Mouse (Mus musculus) intestine, embryonic 15.5 days (tissue): ENCODE data around the gene Zfp870. TPM values are rescaled to one million over a fixed set of nuclear protein-coding genes. Genes with fewer than 3 reads are reported as not detected.
A peak's percentile ranks its signal among the peaks of the same experiment; 100 is the strongest.
"Not testable (repeated sequence)": the region's sequence is repeated elsewhere in the genome, so short reads cannot be mapped to it uniquely, and the experiment has no call there.

Experiments used
- ATAC-seq: fragments of 200-750 bp; cut with Nextera tagmentation; 2 replicates; pipeline ENCODE4 v1.8.0; 2017; ENCODE audit warnings: moderate TSS enrichment, moderate library complexity
- H3K27ac ChIP-seq: fragments of 300-500 bp; sonication (generic); 2 replicates; pipeline ENCODE4 v1.5.1; 2015; ENCODE audit warnings: mild to moderate bottlenecking, inconsistent platforms
- H3K27me3 ChIP-seq: fragments of 300-500 bp; sonication (generic); replicated peaks from 2 replicates; pipeline ENCODE4 v1.6.1; 2015; ENCODE audit warnings: inconsistent platforms
- H3K36me3 ChIP-seq: fragments of 300-500 bp; sonication (generic); 2 replicates; pipeline ENCODE4 v1.6.1; 2015; ENCODE audit warnings: inconsistent platforms
- H3K4me1 ChIP-seq: fragments of 300-500 bp; sonication (generic); replicated peaks from 2 replicates; pipeline ENCODE4 v1.6.1; 2015; ENCODE audit warnings: inconsistent platforms
- H3K4me2 ChIP-seq: fragments of 300-500 bp; sonication (generic); replicated peaks from 2 replicates; pipeline ENCODE4 v1.6.1; 2015; ENCODE audit warnings: mild to moderate bottlenecking, inconsistent platforms
- H3K4me3 ChIP-seq: fragments of 300-500 bp; sonication (generic); replicated peaks from 2 replicates; pipeline ENCODE4 v1.5.1; 2015; ENCODE audit warnings: inconsistent platforms
- H3K9ac ChIP-seq: fragments of 300-500 bp; sonication (generic); 2 replicates; pipeline ENCODE4 v1.6.1; 2015; ENCODE audit warnings: inconsistent platforms
- H3K9me3 ChIP-seq: fragments of 300-500 bp; sonication (generic); 2 replicates; pipeline ENCODE4 v1.6.1; 2016; ENCODE audit warnings: inconsistent platforms
- WGBS: fragments of 180-500 bp; shearing (Covaris S2); methylation state at CpG from one replicate; pipeline ENCODE4 v1.1.7; 2015; 5-methylcytosine and 5-hydroxymethylcytosine counted together
- polyA plus RNA-seq: library from polyadenylated mRNA; unstranded; fragments of >200 nt; fragmentation: Nextera tagmentation; extraction: Ambion mirVana; gene quantifications from 2 replicates; pipeline ENCODE4 v1.2.1, GENCODE M21; 2015

Gene Zfp870
- polyA plus RNA-seq, 1 experiment from 2014 or later = 6.9 TPM

GRCm38 (mm10) chr17:32901751-32902525, 10.5 kb upstream of the Zfp870 start:
- Histone ChIP-seq H3K4me3 (no peak overlapping the region), H3K27ac (no peak overlapping the region), H3K4me2 (no peak overlapping the region), H3K4me1 (0 out of 2 replicates have a peak, but pooled peaks cover 3% of the 10 kb centered on the region), H3K36me3 (no peaks in the 10 kb centered on the region), H3K9ac (no peak overlapping the region), H3K9me3 (no peaks in the 10 kb centered on the region), H3K27me3 (no peaks in the 10 kb centered on the region)
- WGBS = 63% methylated on average over 1 of the region's 1 CpGs
- no peak for ATAC-seq

- WGBS = 86% methylated on average over 4 of the region's 4 CpGs
- H3K9ac ChIP-seq = no peak overlapping the region
- no peaks in the 10 kb centered on the region for H3K9me3 ChIP-seq
- H3K4me3 ChIP-seq = no peak overlapping the region
- no peaks in the 10 kb centered on the region for H3K36me3 ChIP-seq
- no peak overlapping the region for H3K4me2 ChIP-seq
- no peak overlapping the region for H3K27ac ChIP-seq
- H3K4me1 ChIP-seq = peaks cover 3% of the 10 kb centered on the region
- no peak for ATAC-seq
- H3K27me3 ChIP-seq = no peaks in the 10 kb centered on the region
These were observed 4.0 kb upstream of the Zfp870 start for GRCm38 (mm10) chr17:32895421-32895820.

- Histone ChIP-seq H3K27ac (no peak overlapping the region), H3K4me3 (no peak overlapping the region), H3K4me1 (peaks cover 7% of the 10 kb centered on the region), H3K36me3 (no peaks in the 10 kb centered on the region), H3K9me3 (no peaks in the 10 kb centered on the region), H3K4me2 (no peak overlapping the region), H3K27me3 (no peaks in the 10 kb centered on the region), H3K9ac (no peak overlapping the region)
- no peak for ATAC-seq
- 88% methylated on average over 3 of the region's 3 CpGs for WGBS
These were observed 2.5 kb upstream of the Zfp870 start for GRCm38 (mm10) chr17:32893901-32894300.

GRCm38 (mm10) chr17:32890852-32891238, 597 bp downstream of the Zfp870 start:
- no peaks in the 10 kb centered on the region for H3K27me3 ChIP-seq
- peak; percentile 25 for ATAC-seq
- H3K4me2 ChIP-seq = peak overlapping the region; percentile 59
- H3K4me1 ChIP-seq = peaks cover 7% of the 10 kb centered on the region
- no peaks in the 10 kb centered on the region for H3K36me3 ChIP-seq
- H3K9ac ChIP-seq = peak overlapping the region; percentile 56
- no peaks in the 10 kb centered on the region for H3K9me3 ChIP-seq
- H3K27ac ChIP-seq = peak overlapping the region; percentile 87
- peak overlapping the region; percentile 70 for H3K4me3 ChIP-seq
- WGBS = under 1% methylated on average over 11 of the region's 11 CpGs

- H3K4me3 ChIP-seq = no peak overlapping the region
- no peak overlapping the region for H3K27ac ChIP-seq
- 91% methylated on average over 6 of the region's 6 CpGs for WGBS
These were observed 1.8 kb downstream of the Zfp870 start for GRCm38 (mm10) chr17:32889611-32890010.

GRCm38 (mm10) chr17:32880320-32881218, 10.9 kb downstream of the Zfp870 start:
- H3K27me3 ChIP-seq = no peaks in the 10 kb centered on the region
- ATAC-seq = no peak
- H3K4me3 ChIP-seq = no peak overlapping the region
- 0 out of 2 replicates have a peak, but pooled peaks cover 9% of the 10 kb centered on the region for H3K36me3 ChIP-seq
- no peaks in the 10 kb centered on the region for H3K4me1 ChIP-seq
- 89% methylated on average over 14 of the region's 14 CpGs for WGBS
- H3K27ac ChIP-seq = no peak overlapping the region
- no peak overlapping the region for H3K9ac ChIP-seq
- no peak overlapping the region for H3K4me2 ChIP-seq
- no peaks in the 10 kb centered on the region for H3K9me3 ChIP-seq

More at GRCm38 (mm10) chr17:32889611-32890010, 1.8 kb downstream of the Zfp870 start:
- Histone ChIP-seq H3K27me3 (no peaks in the 10 kb centered on the region), H3K4me2 (no peak overlapping the region), H3K9ac (no peak overlapping the region), H3K9me3 (no peaks in the 10 kb centered on the region), H3K4me1 (peaks cover 7% of the 10 kb centered on the region), H3K36me3 (no peaks in the 10 kb centered on the region)
- no peak for ATAC-seq

GRCm38 (mm10) chr17:32878773-32879172, 12.7 kb downstream of the Zfp870 start:
- ATAC-seq = peak; percentile 30; the same call in 1 of the 2 replicates
- H3K4me2 ChIP-seq = peak overlapping the region; percentile 56
- H3K4me1 ChIP-seq = no peaks in the 10 kb centered on the region
- H3K4me3 ChIP-seq = no peak overlapping the region
- 85% methylated on average over 11 of the region's 11 CpGs for WGBS
- no peaks in the 10 kb centered on the region for H3K9me3 ChIP-seq
- no peak overlapping the region for H3K27ac ChIP-seq
- 0 out of 2 replicates have a peak, but pooled peaks cover 9% of the 10 kb centered on the region for H3K36me3 ChIP-seq
- H3K27me3 ChIP-seq = no peaks in the 10 kb centered on the region
- H3K9ac ChIP-seq = no peak overlapping the region

GRCm38 (mm10) chr17:32877471-32878171, 13.8 kb downstream of the Zfp870 start:
- ATAC-seq = peak; percentile 92
- Histone ChIP-seq H3K4me2 (peak overlapping the region; percentile 56), H3K36me3 (0 out of 2 replicates have a peak, but pooled peaks cover 4% of the 10 kb centered on the region), H3K4me3 (peak overlapping the region; percentile 24), H3K9ac (peak overlapping the region; percentile 40), H3K9me3 (no peaks in the 10 kb centered on the region), H3K27ac (peak overlapping the region; percentile 58), H3K27me3 (no peaks in the 10 kb centered on the region), H3K4me1 (no peaks in the 10 kb centered on the region)
- 8% methylated on average over 22 of the region's 22 CpGs for WGBS

- H3K9me3 ChIP-seq = no peaks in the 10 kb centered on the region
- H3K4me3 ChIP-seq = no peak overlapping the region
- no peak overlapping the region for H3K9ac ChIP-seq
- no peak overlapping the region for H3K27ac ChIP-seq
- no peak overlapping the region for H3K4me2 ChIP-seq
- WGBS = 58% methylated on average over 5 of the region's 5 CpGs
- no peaks in the 10 kb centered on the region for H3K36me3 ChIP-seq
- no peaks in the 10 kb centered on the region for H3K4me1 ChIP-seq
- no peak for ATAC-seq
- no peaks in the 10 kb centered on the region for H3K27me3 ChIP-seq
These were observed 18.7 kb downstream of the Zfp870 start for GRCm38 (mm10) chr17:32872696-32873095.

GRCm38 (mm10) chr17:32872091-32872490, 19.4 kb downstream of the Zfp870 start:
- Histone ChIP-seq H3K27me3 (no peaks in the 10 kb centered on the region), H3K4me2 (no peak overlapping the region), H3K9ac (no peak overlapping the region), H3K4me1 (no peaks in the 10 kb centered on the region), H3K9me3 (no peaks in the 10 kb centered on the region), H3K4me3 (no peak overlapping the region), H3K27ac (no peak overlapping the region), H3K36me3 (no peaks in the 10 kb centered on the region)
- ATAC-seq = no peak
- WGBS = 80% methylated on average over 4 of the region's 4 CpGs

- Histone ChIP-seq H3K27ac (no peak overlapping the region), H3K9me3 (no peaks in the 10 kb centered on the region), H3K4me2 (no peak overlapping the region), H3K9ac (no peak overlapping the region), H3K4me1 (no peaks in the 10 kb centered on the region), H3K4me3 (no peak overlapping the region), H3K27me3 (no peaks in the 10 kb centered on the region), H3K36me3 (no peaks in the 10 kb centered on the region)
- WGBS = 86% methylated on average over 1 of the region's 1 CpGs
- ATAC-seq = no peak
These were observed 20.0 kb downstream of the Zfp870 start for GRCm38 (mm10) chr17:32871483-32871882.

- not testable (repeated sequence) for H3K4me2 ChIP-seq, H3K4me3 ChIP-seq, H3K9ac ChIP-seq, H3K27ac ChIP-seq, H3K27me3 ChIP-seq, ATAC-seq, H3K36me3 ChIP-seq, H3K9me3 ChIP-seq, H3K4me1 ChIP-seq
- WGBS = 50% methylated on average over 5 of the region's 7 CpGs
These were observed 24.2 kb downstream of the Zfp870 start for GRCm38 (mm10) chr17:32867266-32867665.
